Mouse (Mus musculus) layer of hippocampus, postnatal 10 days (tissue): Measurements from ENCODE around the gene Mast1. TPM values are rescaled to one million over a fixed set of nuclear protein-coding genes. Genes with fewer than 3 reads are reported as not detected.

Source experiments
- DNase-seq, 2 experiments: peaks; one replicate each; pipeline ENCODE4 v3.0.0; 2021; ENCODE audit warnings: low spot score in 2 of 2
- total RNA-seq, 2 experiments: library from RNA; stranded (reverse); gene quantifications; 2 replicates each; pipeline ENCODE4 v1.2.3; 2021

Mast1 gene
- total RNA-seq, 2 experiments from 2014 or later, result 162 to 169 TPM

DNA sequence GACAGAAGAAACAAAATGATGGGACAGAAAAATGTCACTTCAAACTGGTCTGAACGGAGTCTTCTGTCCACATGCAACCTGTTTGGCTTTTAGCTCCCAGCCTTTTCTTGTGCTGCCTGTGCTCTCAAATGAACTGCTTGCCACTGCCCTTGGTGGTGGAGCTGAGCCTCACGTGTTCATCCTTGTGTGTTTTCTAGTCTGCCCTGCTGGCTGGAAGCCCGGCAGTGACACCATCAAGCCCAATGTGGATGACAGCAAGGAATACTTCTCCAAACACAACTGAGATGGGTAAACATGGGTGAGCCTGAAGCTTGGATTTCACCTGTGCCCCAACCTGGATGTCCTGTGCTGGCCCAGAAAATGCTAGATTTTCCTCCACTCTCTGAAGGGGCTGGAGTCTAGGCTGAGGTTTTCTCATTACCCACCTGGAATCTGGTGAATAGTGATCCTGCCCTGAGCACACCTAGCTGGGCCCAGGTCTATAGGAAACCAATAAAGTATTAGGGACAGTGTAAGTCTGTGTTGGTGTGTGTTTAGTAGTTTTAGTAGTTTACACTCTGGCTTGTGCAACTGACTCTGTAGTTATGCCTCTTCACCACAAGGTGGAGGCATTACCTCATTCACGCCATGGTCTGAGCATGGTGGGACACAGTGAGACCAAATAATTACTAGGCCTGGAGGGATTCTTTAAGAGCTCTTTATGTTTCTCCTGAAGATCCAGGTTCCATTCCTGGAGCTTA lies 36.8 kb upstream of the Mast1 start:
- DNase-seq, result peak in 1 of 2 experiments; percentile 52

DNA sequence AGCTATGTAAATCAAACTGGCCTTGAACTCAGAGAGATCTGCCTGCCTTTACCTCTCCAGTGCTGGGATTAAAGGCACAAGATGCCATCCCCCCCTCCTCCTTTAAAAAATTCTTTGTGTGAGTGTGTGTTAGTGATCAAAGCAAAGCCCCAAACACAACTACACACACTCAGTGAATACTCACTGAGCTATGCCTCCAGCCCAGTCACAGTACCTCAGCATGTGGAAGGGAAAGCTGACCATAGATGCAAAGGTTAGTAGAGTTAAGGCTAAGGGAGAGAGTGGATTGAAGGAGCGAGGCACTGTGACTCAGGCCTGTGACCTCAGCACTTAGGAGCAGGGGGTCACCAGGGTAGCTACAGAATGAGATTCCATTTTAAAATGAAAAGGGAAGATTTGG lies 35.9 kb upstream of the Mast1 start:
- DNase-seq, result no peak

- no peak for DNase-seq
Observed at GRCm38 (mm10) chr8:84970913-84971312, 33.8 kb upstream of the Mast1 start.

- no peak for DNase-seq
Observed at GRCm38 (mm10) chr8:84970135-84970790, 33.1 kb upstream of the Mast1 start.

DNA sequence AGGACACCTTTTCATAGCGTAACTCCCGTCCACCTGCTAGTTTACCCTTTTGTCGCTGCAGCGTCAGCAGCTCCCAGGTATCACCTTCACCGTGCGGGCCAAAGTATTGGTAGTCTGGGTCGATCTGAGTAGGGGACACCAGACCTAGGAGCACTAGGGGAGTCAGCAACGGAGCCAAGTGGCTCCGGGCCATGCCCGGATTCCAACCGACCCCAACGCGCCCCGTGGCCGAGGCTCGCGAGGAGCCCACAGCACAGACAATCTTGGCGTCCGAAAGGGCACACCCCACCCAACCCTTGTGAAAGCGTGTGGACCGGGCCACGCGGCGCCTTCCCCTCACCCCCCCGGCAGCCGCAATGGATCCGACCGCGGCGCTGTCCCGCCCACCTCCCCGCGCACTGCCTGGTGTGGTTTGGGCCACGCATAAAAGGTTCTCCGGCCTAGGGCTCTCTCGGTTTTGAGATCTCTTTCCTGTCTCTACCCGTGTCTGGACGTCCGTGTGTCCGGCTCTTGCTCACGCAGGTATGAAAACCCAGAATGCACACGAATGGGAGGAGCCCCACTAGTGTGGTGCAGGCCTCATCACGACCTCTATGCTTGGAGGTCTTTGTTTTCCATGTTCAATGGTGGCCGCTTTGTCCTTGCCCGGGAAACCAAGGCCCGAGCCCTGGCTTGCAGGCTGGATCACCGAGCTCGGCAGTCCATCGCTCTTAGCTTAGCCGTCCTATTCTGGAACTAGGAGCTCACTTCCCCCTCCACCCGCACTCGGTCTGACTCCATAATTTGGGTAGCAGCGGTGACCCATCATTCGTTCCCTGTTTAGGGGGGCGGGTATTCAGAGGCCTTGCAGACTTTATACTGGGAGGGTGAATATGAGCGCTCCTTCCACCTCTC lies 32.3 kb upstream of the Mast1 start, which contains the start of the genes Gm49661, Prdx2 and Rnaseh2a:
Gene Gm49661, minus strand, starts transcription at position 193 of the 894 bp plus-strand sequence.
Gene Prdx2, plus strand, starts transcription at position 347 of the 894 bp plus-strand sequence.
Gene Rnaseh2a, minus strand, starts transcription at position 527 of the 894 bp plus-strand sequence.
- peak; percentile 69 to 80 for DNase-seq

DNA sequence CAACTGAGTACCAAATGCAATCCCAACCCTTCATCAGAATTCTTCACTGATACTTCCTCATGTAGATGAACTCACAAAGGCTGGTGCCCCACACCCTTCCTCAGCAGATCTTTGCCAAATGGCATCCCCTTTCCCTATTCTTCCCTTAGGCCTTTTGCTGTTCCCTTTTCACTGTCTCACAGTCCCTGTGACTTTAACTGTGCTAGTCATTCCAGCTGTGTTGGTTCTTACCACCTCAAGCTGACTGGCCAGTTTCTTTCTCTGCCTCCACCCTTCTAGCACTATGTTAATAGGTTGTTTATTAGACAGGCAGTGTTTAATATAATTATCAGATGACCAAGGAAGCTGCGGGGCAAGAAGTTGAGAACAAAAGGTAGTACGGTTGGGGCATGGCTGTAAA lies 31.5 kb upstream of the Mast1 start:
- DNase-seq, result no peak

DNA sequence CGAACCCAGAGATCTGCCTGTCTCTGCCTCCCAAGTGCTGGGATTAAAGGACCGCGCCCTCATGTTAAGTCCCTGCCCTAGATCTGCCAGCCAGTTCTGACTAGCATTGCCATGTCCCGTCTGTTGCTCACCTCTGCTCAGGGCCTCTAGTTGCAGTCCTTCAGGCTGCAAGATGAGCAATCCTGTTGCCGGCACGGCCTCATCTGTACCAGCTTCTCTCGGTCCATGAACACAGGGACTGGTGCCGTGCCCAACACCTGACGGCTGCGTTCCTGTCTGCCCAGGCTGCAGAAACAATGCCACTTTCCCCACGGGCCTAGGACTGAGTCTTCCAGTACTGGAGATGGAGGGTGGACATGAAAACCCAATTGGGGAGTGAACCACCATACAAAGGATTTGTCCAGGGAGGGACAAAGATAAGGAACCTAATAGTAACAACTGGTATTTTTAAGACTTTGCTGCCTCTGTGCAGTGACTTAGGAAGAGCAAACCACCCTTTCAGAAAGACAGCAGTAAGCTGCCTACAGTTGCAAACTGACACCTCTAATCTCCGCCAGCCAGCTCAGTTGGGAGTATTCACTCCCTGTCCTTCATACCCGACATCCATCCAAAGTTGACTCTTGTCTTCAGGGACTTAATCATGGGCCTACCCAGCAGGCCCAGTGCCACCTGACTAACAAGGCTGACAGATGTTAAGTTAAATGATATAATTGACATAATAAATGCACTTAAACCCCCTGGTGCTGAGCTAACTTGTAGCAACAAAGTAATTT lies 30.6 kb upstream of the Mast1 start:
- DNase-seq, result no peak

DNA sequence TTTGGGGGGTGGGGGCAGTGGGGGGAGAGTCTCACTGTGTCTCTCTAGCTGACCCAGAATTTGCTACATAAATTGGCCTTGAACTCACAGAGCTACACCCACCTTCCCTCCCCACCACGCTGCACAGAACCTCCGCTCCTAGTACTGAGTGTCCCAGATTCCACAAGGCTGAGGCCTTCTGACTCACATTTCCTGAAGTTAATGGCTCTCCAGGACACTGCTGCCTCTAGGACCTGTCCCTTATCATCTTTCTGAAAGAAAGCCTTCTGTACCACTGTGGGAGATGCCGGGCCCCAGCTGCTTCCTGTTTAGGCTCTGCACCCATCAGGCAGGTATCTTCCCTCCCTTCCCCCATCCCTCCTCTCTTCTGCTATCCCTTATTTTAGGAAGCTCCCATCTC lies 29.4 kb upstream of the Mast1 start:
- DNase-seq, result peak in 1 of 2 experiments; percentile 12

DNA sequence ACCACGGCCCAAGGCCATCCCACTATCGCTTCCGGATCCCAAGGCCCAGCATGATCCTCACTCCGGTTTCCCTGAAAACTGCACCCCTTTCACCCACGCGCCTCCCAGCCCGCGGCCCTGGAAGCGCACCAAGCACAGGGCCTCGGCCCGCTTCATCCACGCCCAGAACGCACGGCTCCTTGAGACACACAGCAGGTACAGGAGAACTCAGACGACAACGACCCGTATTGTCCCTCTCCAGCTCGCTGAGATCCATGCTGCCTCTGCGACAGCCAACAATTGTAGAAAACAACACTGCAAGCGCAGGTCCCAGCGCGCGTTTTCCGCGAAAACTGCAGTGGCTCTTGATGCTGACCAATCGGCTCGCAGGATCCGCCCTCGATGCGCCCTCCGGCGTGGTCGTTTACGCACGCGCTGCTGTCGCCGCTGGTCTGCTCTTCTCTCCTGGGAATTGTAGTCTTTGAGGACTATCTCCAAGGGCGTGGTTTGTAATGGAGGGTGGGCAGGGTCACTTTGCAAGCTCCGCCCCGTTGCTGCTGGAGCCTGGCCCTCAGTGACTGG lies 28.7 kb upstream of the Mast1 start:
- DNase-seq, result peak; percentile 88 to 90

DNA sequence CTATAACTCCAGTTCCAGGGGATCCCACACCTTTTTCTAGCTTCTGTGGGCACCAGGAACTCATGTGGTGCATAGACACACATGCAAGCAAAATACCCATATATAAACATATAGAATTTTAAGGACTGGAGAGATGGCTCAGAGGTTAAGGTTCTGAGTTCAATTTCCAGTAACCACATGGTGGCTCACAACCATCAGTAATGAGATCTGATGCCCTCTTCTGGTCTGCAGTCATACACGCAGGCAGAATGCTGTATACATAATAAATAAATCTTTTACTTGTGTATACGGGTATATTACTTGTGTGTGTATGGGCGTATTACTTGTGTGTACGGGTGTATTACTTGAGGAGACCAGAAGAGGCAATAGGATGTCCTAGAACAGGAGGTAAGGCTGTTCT lies 26.8 kb upstream of the Mast1 start:
- DNase-seq, result no peak

GRCm38 (mm10) chr8:84959811-84960210 lies 22.7 kb upstream of the Mast1 start:
- no peak for DNase-seq

DNA sequence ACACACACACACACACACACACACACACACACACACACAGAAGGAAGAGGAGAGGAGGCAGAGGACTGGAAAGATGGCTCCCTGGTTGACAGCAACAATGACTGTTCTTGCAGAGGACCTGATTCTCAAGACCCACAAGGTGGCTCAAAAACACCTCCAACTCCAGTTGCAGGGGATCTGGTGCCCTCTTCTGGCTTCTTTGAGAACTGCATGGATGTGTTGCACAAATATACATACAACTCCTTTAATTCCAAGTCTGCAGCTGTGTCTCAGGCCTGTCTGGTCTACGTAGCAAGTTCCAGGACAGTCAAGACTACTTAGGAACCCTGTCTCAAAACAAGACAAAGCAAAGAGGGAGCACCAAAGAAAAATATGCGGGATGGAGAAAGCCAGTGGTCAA lies 19.6 kb upstream of the Mast1 start:
- DNase-seq, result peak; percentile 79 to 80

DNA sequence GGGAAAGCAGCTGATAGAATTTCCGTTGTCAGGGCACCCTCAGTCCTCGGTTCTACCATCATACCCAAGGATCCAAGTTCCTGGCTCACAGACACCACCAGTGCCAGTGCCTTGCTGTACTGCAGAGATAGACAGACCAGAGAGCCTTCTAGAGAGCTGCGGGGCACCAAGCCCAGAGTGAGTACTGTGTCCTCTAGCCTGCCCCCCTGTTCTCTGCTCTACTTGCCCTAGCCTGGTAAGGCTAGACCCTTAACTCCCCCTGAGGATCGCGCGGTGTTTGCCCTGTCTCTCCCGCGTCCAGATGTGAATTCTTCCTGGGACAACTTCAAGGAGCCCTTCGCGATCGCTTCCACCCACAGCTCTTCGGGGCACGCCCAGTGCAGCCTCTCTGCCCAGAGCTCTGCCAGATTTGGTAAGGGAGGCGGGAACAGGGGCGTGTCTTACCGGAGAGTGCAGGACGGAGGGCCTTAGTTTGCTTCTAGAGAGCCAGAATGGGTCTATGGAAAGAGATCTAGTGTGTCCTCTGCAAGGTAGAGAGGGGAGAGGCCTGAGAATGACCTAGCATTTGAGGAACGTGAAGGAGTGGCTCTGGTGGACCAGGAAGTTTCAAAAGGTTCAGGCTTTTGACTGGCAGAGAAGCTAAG lies 15.6 kb upstream of the Mast1 start:
- no peak for DNase-seq

DNA sequence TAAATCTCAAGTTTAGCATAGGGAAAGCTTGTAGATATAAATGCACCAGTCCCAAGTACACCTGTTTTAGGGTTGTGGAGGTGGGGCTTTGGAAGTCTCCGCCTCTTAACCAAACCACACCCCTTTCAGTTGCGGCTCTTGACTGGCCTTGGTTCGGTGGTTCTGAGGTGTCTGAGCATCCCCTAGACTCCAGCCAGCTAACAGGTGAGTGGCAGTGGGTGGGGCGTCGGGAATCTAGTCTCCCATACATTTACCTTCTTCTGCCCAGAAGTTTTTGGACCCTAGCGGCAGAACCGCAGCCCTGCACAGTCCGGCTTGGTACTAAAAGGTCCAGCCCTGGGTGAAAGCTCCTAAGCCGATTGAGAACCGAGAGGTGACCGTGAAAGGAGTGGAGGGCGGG lies 12.6 kb upstream of the Mast1 start:
- DNase-seq, result no peak

GRCm38 (mm10) chr8:84947241-84947545 lies 10.0 kb upstream of the Mast1 start:
- DNase-seq, result no peak

DNA sequence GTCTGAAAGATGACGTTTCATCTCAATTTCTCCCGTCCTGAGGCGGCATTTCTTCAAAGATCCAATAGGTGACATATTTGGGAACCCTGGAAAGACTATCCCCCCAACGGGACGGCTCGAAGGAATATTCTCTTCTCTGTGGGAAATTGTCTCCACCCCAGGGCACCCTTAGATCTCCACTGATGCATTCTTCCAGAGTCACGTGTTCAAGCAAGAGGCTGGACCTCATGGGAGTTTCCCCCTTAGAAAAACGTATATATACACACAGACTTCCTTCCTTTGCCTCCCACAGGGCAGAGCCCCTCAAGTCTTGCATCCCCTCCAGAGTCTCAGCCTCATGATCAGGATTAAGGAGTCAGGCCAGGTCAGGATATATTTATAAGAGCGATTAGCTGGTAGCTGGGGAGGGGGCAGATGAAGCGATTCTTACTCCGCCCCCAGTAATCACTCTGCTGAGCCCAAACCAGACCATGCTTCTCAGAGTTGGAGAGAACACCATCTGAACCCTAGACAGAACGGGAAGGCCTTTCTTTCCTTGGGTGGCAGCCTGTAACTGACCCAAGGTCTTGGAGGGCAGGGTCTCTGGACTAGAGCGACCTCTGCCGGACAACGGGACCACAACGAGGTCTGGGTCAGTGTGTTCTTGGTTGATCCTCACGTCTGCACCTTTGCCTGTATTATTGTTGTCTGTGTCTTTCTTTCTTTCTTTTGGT lies 9.5 kb upstream of the Mast1 start, which contains the start of gene Rtbdn:
Gene Rtbdn, plus strand, starts transcription at position 464 of the 713 bp plus-strand sequence.
- no peak for DNase-seq

- DNase-seq, result peak; percentile 56 to 77
Observed at GRCm38 (mm10) chr8:84945633-84946527, 8.7 kb upstream of the Mast1 start.

DNA sequence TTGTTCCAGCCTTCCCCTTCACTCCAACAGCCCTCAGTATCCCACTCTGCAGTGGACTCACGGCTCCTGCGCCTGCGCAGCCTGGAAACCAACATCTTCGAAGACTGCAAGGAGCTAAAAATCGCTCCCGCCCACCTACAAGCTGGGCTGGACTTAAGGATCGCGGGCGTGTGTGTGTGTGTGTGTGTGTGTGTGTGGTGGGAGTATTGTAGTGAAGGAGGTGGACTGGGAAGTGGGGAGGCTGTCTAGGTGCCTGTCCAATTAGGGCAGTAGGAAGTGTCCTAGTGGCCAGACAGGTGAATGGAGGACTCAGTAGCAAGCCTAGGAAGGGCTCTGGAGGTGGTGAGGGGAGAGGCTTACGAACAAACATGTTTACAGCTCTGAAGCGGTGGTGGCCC lies 8.1 kb upstream of the Mast1 start:
- DNase-seq, result peak; percentile 31 to 59
